Mouse (Mus musculus) lung, adult 2 months (tissue): ENCODE data around the gene Prr5l. TPM values are rescaled to one million over a fixed set of nuclear protein-coding genes. Genes with fewer than 3 reads are reported as not detected.

Experiments
- DNase-seq: peaks from one replicate; pipeline ENCODE4 v3.0.0; 2022
- H3K4me1 ChIP-seq: fragments of 200-500 bp; 2 replicates; pipeline ENCODE4 v1.6.1; 2011; ENCODE audit warnings: low read length; ENCODE audit not compliant: control insufficient read depth, insufficient read depth
- H3K4me3 ChIP-seq: fragments of 200-500 bp; replicated peaks from 2 replicates; pipeline ENCODE3; 2011; ENCODE audit warnings: low read depth, mild to moderate bottlenecking, control low read depth, low read length; ENCODE audit errors: extremely low read depth
- CTCF ChIP-seq: fragments of 200-500 bp; IDR thresholded peaks from 2 replicates; pipeline ENCODE4 v1.5.1; 2011; ENCODE audit warnings: mild to moderate bottlenecking, low read length, control low read depth; ENCODE audit not compliant: insufficient read depth
- POLR2A ChIP-seq: fragments of 200-500 bp; IDR thresholded peaks from 2 replicates; pipeline ENCODE4 v1.6.1; 2011; ENCODE audit warnings: low read depth, mild to moderate bottlenecking, control low read depth, low read length, borderline replicate concordance; ENCODE audit errors: extremely low read depth
- WGBS: fragments of 180-500 bp; shearing (Covaris S2); methylation state at CpG from one replicate; pipeline ENCODE4 v1.1.7; 2018; 5-methylcytosine and 5-hydroxymethylcytosine counted together
- polyA plus RNA-seq: library from polyadenylated mRNA; depleted of rRNA; stranded (reverse); fragments of >200 nt; gene quantifications from 2 replicates; pipeline ENCODE4 v1.2.3, GENCODE M21; 2012

The Prr5l gene
- polyA plus RNA-seq, 1 experiment = 32.3 TPM

DNA sequence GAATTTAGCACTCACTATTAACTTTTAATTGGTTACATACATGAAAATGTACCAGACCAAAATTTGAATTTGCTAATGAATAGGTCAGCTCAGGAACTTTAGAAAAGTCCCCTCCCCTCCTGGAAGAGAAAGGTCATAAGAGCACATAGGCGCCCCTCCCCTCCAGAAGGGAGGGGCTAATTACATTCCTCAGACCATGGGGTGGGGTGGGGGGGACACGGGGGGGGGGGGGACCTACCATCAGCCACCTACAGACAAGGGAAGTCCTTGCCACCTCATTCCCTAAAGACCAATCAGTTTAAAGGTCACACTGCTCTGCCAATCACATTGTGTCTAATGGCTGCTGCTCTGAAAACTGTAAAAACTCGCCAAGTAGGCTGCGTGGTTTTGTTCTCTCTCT is 59.0 kb downstream of the Prr5l start:
- DNase-seq = no peak
- WGBS = 60% methylated on average over 4 of the region's 4 CpGs
- Histone ChIP-seq H3K4me3 (no peak overlapping the region), H3K4me1 (peaks cover 11% of the 10 kb centered on the region)
- TF ChIP-seq CTCF = no peak
- no peak for TF ChIP-seq POLR2A

DNA sequence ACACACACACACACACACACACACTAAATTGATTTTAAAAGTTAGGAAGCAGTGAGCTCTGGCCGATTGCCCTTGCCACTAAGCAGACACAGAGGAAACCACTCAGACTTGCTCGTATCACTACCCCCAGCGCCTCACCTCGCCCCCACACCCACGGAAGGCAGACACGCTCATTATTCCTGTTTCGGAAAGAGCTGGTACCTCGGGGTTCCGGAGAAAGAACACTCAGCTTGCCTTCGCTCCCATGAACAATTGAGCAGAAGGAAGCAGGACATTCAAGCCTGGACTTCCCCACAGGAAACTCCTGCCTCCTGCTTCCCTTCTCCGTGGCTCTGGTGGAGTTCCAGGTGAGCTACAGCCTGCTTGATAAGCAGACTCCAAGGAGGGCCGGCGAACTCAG is 60.0 kb downstream of the Prr5l start:
- Histone ChIP-seq H3K4me3 (no peak overlapping the region), H3K4me1 (peaks cover 7% of the 10 kb centered on the region)
- TF ChIP-seq POLR2A (no peak), CTCF (no peak)
- DNase-seq = no peak
- 39% methylated on average over 13 of the region's 13 CpGs for WGBS

DNA sequence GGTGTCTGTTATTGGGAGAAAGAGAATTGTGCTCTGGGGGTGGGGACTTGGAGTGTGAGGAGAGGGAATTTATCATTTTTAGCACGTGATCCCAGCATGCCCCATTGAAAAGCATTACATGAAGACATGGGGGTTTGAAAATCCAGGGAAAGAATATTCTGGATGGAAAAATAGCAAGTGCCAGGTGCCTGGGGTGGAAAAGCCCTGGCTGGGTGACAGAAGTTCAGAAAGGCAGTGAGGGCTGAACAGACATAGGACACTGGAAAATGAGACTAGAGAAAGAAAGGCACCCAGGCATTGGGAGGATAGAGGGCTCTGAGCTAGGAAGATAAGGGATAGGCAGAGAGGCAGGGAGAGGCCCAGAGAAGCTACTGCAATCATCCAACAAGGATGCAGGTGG is 62.0 kb downstream of the Prr5l start:
- 76% methylated on average over 1 of the region's 1 CpGs for WGBS

DNA sequence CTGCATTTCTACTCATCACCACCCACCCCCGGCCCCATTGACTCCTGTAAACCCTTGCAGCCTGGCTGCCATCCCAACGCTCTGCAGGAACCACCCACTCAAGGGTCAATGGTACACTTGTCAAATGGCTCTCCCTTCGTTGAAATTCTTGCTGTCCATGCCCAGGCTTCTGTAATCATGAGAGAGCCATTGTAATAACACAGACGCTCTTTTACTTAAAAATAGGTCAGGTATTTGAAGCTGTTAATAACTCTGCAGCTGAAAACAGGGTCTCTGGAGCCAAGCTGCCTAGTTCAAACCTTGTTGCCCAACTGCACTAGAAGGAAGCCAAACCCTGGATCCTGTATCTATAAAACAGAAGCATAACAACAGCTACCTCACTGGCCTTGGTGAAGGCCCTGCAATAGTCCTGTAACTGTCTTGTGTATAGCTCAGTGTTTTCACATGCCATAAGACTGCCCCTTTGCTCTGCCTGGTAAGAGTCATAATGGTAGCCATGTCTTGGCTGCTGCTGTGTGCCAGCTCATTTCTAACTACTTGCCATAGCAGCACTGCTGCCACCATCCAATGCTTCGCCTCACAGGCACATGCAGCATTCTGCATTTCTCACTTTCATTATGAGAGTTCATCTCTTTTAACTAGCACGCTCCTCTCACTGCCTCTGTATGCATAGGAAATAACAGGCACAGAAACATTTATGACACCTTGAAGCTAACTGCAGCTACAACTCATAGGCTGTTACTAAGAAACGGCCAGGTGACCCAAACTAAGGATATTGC is 63.7 kb downstream of the Prr5l start:
- DNase-seq = no peak
- TF ChIP-seq CTCF (no peak), POLR2A (no peak)
- Histone ChIP-seq H3K4me3 (no peak overlapping the region), H3K4me1 (no peaks in the 10 kb centered on the region)
- 64% methylated on average over 7 of the region's 7 CpGs for WGBS

More for the DNA sequence above, 62.0 kb downstream of the Prr5l start:
- TF ChIP-seq POLR2A (no peak), CTCF (no peak)
- no peaks in the 10 kb centered on the region for H3K4me1 ChIP-seq
- no peak for DNase-seq
- H3K4me3 ChIP-seq = no peak overlapping the region

DNA sequence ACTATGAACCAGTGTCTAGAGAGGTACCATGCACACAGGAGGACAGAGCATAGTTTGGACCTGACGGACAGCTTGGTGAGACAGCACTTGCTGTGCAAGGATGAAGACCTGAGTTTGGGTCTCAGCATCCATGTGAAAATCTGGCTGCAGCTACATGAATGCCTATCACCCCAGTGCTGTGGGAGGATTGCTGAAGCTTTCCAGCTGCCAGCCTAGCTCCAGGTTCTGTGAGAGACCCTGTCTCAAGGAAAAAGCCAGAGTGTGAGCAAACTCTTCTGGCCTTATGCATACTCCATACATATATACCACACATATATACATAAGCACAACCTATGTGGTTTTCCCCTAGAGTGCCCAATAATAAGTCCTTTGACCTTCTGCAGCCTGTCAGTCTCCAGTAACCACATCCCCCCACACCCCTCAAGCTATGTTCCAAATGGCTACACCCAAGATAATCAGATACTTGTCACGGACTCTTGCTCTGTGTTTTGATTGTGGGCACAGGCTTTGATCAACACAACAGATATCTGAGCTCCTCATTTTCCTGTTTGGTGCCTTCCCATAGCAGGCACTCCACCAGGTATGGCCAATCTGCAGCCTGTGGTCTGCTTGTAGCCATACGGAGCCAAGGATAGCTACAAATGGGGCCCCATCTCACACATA is 66.0 kb downstream of the Prr5l start:
- 76% methylated on average over 3 of the region's 3 CpGs for WGBS
- TF ChIP-seq CTCF = no peak
- TF ChIP-seq POLR2A = no peak
- no peak for DNase-seq
- Histone ChIP-seq H3K4me1 (no peaks in the 10 kb centered on the region), H3K4me3 (no peak overlapping the region)

DNA sequence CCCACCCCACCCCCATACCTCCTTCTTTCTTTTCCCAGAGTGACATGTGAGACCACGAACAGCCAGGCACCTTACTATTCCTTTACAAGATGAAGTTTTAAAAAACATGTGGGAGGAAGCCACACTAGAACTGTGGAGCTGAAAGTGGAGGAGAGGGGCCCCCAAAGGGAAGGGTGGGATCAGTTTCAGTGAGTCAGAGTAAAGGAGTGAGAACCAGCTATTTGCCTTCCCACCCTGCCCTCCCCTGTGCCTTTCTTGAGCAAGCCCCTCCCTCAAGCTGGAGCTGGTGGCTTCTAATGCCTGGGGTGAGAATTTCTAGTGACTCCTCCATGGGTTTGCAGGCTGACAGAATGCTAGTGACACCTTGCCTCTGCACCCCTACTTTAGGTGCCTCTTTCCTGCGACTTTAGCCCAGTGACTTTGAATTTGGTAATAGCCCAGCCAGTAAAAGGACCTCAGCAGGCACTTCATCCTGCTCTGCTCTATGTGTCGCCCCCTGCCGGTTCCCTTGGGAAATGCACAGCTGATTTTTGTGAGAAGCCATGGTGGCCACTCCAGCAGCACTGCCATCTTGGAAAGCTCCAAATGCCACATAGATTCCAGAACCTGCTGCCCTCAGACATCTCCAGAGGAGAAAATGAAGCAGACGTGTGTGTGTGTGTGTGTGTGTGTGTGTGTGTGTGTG is 67.4 kb downstream of the Prr5l start:
- TF ChIP-seq CTCF = peak; percentile 50
- TF ChIP-seq POLR2A = no peak
- no peak overlapping the region for H3K4me3 ChIP-seq
- H3K4me1 ChIP-seq = no peaks in the 10 kb centered on the region
- WGBS = 40% methylated on average over 5 of the region's 5 CpGs
- no peak for DNase-seq

DNA sequence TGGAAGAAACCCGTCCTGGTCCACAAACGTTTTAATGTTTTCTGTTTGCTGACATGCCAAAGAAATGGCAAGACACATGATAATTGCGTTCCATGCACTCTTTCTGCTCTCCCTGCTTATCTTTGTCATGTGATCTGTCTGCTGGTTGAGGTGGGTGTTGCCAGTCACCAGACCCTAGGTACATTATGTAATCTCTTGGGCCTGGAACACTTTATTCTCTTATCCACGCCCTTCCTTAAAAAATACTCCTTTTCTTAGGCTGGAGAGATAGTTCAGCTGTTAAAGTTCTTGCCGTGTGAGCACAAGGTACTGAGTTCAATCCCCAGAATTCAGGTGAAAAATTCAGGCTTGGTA is 68.6 kb downstream of the Prr5l start:
- TF ChIP-seq POLR2A (no peak), CTCF (no peak)
- 58% methylated on average over 5 of the region's 5 CpGs for WGBS
- no peak for DNase-seq
- no peaks in the 10 kb centered on the region for H3K4me1 ChIP-seq
- no peak overlapping the region for H3K4me3 ChIP-seq

DNA sequence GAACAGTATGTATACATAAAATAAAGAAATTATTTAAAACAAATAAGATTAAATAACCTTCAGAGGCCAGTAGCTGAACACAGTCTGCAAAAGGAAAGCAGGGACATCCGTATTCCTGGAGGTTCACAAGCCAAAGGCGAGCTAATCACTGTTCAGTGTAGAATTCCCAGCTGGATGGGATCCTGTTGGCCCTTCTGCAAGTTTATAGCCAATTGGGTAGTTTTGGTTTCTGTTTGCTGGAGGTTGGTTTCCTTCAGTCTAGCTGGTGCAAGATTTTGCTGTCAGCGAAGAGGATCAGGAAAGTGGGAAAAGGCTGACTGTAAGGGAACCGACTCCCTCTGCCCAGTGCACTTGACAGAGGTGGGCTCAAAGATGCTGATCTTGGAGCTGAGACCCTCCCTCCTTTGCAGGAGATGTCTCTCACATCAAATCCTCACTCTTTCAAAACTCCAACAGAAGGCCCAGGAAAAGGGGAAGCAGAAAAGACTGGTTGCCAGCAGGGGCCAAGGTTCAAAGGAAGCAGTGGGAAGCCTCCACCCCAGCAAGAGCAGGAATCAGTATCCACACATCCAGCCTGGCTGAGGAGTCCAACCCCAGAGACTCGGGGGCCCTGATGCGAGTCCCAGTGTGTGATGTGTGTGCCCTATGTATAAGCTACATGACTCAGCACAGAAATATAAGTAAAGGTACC is 69.1 kb downstream of the Prr5l start:
- Histone ChIP-seq H3K4me3 (no peak overlapping the region), H3K4me1 (no peaks in the 10 kb centered on the region)
- TF ChIP-seq POLR2A (no peak), CTCF (no peak)
- 61% methylated on average over 6 of the region's 6 CpGs for WGBS
- no peak for DNase-seq

DNA sequence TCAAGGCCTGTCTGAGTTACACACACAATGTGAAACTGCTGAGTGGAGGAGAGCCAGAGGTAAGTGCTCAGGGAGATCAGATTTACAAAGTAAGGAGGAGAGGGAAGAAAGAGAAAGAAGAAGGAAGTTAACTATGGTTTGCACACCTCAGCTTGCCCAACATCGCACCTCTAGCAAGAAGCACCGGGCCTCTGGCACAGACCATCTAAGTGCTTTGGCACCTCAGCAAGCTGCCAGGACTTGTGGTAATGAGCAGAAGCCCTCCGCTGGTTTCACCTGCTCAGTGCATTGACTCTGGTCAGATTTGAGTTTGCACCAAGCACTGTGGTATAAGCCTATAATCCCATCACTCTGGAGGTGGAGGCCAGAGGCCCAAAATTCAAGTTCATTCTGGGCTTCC is 70.9 kb downstream of the Prr5l start:
- no peak for TF ChIP-seq CTCF
- TF ChIP-seq POLR2A = no peak
- WGBS = 78% methylated on average over 3 of the region's 3 CpGs
- DNase-seq = no peak
- Histone ChIP-seq H3K4me1 (no peaks in the 10 kb centered on the region), H3K4me3 (no peak overlapping the region)

DNA sequence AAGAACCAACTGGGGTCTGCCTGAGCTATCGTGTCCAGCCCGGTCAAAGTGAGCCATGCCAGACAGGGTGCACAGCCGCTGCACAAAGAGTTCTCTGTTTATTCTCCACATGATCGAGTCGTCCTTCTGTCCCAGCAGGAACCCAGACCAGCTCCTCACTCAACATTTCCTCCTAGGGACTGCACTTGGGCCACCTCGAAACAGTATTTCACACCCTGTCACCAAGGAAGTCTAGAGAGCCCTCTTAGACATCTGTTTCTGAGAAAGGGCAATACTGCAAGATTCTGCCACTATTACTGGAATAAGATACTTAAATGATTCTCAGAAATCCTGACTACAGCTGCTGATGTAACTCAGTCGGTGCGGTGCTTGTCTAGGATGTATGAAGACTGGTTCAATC is 72.1 kb downstream of the Prr5l start:
- WGBS = 50% methylated on average over 8 of the region's 8 CpGs
- Histone ChIP-seq H3K4me3 (no peak overlapping the region), H3K4me1 (no peaks in the 10 kb centered on the region)
- no peak for DNase-seq
- TF ChIP-seq POLR2A (no peak), CTCF (no peak)
